Mouse (Mus musculus) frontal cortex, postnatal 10 days (tissue): ENCODE measurements at regions not wholly inside any gene's neighbourhood (a gene's known extent, or its start where the extent isn't known, plus 50 kb on each side); places are given as distances from the start of the nearest gene placed in this dataset.

Experiments
- DNase-seq, 2 experiments: peaks; one replicate each; pipeline ENCODE4 v3.0.0; 2022; ENCODE audit warnings: low spot score in 2 of 2, mixed read lengths in 1 of 2

DNA sequence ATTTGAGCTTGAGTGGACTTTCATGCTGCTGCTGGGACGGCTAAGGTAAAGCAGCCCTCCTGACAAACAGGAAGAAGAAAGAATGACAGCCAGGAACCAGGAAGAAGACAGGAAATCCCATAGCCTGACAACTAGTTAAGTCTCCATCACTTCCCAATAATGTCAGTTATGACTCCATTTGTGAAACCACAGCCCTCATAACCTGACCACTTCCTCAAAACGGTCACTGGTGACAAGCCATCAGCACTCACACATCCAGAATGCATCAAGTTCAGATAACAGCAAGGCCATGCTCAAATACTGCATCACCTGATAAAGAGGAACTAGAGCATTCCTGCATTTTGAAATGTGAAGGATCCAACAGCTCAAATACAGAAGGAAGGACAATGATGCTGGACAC is 288.3 kb downstream of the Zfp706 start:
- no peak for DNase-seq

DNA sequence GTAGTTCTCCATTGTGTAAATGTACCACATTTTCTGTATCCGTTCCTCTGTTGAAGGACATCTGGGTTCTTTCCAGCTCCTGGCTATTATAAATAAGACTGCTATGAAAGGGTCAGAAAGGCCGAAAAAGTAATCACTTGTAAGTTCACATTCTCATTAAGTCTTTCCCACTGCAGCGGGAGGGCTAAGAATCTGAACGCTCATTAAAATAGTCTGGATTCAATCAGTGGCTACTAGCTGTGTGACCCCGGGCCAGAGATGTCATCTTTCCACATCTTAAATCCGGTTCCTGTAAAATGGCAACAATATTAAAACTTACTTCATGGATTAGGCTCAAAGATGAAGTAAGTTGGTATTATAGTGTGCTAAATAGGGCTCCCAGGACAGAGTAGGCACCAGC is 289.7 kb downstream of the Zfp706 start:
- no peak for DNase-seq

DNA sequence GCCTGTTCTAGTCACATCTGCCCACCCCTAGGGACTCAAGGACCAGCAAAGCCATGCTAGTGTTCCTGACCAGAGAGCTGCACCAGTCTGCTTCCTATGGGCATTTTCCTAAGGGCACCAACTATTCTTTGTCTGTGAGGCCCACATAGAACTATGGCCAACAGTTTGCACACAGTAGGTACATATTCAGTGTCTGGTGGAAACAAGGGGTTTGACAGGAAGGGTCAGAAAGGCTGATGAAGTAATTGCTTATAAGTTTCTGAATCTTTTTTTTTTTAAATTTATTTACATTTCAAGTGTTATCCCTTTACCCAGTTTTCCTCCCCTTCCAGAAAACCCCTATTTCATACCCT is 290.9 kb downstream of the Zfp706 start:
- no peak for DNase-seq

DNA sequence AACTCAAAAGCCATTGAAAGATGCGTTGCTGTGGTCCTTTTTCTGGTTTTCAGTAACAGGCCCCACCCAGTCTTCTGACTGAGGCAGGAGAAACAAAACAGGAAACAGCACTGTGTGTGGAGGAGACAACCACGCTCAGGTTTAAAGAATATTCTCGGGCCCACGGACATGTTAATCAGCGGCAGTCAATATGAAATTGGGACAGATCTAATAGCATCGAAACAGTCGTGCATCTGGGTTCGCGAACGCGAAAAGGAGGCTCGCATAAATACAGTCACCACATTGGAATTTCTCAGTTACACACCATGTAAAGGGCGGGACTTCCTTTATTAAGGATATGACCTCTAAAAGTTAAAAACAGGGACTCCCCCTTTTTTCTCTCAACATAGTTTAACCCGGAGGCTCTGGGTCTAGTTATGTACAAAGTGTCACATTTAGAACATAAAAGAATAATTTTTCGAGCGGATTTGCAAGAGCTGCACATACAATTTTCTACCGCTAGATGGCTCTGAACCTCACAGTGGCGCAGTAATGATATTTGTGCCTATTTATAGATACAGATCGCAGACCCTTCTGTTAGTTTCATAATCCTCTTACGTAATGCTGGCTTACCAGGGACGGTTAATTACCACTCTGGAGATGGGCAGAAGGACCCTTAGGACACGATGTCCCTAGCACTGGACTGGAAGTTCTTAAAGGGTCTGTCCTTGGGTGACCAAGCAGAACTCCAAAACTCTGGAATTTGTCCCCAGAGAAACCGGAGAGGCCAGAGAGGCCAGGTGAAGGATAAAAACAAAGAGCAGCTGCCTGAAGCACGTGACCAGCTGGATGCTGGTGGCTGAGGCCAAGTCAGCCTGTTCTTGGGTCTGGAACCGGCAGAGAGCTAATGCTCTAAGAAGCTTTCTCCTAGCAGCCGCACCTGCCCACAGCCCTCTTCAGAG is 291.6 kb downstream of the Zfp706 start:
- peak; percentile 59 to 63 for DNase-seq

DNA sequence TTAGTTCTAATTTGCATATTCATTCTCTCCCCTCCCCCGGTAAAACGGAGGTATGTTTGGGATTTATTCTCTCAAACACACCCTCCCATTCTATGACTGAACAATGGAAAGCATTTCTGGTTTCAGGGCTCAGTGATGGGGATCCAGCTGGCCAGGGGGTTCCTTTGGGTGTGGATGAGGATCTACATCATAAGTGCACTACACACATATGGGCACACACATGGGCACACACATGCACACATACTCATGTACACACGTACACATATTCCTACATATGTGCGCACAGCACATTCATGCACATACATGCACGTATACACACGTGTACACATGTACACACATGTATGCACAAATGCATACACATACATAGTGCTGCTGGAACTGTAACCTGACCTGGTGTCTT is 292.4 kb downstream of the Zfp706 start:
- no peak for DNase-seq

DNA sequence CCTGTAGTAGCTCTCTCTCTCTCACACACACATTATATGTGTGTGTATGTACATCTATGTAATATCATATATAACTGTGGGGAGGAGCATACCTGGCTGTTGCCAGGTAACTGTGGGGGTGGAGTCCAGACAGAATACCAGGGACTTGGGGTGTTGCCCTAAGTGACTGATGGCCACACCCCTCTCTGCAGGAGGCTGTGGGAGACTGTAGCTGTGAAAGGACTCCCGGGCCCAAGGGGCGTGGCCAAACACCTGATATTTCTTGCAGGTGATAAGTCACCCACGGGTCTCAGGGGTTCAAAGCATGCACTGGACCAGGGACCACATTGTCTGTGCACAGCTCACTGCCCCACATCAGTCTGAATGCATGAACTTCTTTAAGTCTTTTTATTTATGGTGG is 297.8 kb downstream of the Zfp706 start:
- DNase-seq, result no peak

DNA sequence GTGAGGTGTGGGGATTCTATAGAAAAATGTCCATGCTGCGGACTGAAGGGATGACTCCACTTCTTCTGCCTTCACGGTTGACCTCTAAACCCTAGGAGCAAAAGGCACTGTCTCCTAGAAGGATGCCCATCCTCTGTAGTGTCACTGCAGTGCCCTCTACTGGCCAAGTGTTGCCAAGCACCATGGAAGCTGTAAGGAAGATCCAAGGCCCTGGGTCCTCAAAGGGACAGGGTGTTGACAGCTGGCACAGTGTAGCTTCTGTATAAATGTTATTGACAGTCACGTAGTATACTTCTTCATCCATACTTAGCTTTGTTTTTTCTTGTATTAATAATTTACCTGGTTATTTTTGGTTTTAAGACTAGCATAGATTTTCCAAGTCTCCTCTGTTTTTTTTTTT is 299.1 kb downstream of the Zfp706 start:
- peak; percentile 27 to 63 for DNase-seq

DNA sequence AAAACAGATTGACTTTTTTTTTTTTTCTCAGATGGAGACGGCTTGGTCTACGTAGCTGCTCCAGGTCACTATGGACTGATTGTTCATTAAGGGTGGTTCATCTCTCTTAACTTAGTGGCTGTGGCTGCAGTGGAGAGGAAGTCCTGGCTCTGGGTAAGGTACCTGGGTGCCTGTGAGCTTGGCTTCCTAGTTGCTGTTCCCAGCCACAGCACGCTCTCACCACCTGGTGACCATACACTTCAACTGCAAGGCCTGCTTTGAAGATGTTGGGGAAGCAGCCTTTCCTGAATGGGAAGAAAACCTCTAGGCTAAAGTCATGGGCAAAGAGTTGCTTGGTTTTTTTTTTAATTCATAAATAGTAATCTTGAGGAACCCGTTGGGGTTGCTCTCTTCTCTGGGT is 301.6 kb downstream of the Zfp706 start:
- DNase-seq, result peak in 1 of 2 experiments; percentile 61

DNA sequence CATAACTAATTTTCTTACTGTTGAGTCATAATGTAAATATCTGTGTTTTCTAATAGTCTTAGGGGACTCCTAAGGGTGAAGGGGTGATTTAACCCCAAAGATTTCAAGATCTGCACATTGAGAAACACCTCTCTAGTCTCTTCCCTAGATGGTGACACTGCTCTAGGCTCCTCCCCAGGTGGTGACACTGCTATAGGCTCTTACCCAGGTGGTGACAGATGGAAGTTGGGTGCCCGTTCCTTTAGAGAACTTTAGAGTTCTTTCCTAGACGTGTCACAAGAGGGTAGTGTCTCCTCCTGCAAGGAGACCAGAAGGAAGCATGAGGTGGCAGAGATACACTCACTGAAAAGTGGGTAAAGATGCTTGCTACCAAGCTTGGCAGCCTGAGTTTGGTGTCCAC is 302.2 kb downstream of the Zfp706 start:
- DNase-seq, result no peak

DNA sequence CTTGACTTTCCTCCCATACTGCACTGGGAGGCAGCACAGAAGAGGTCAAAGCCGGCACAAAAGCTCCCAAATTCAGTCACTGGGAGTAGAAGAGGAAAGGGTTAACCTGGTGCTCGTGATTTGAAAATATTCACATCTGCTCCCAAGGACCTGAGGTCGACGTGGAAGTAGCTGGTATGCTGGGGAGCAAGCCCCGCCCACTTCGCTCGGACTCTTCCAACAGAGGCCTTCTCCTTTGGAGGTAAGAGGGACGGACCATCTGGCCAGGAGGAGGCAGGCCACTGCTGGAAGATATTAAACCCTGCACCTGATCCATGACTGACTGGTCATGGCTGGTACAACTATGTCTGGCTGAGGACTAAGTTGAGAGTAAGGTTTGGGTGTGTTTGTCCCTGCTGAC is 305.7 kb downstream of the Zfp706 start:
- DNase-seq, result no peak

DNA sequence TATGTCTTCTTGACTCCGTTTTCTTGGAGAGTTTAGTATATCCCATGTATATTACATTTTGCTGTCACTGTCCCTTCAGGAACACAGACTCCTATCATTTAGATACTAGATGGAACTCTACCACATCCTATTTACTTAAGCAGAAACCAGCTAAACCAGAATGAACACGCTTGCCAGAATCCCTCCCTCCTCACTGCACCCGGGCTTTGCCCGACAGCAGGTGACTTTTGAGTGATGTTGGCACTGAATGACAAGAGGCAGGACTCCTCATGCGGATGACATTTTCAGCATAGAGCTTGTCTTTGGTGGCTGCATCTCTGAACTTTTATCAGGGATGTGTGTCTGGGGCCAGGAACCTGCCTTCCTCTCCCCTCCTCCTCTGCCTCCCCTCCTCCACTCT is 307.4 kb downstream of the Zfp706 start:
- DNase-seq, result no peak

DNA sequence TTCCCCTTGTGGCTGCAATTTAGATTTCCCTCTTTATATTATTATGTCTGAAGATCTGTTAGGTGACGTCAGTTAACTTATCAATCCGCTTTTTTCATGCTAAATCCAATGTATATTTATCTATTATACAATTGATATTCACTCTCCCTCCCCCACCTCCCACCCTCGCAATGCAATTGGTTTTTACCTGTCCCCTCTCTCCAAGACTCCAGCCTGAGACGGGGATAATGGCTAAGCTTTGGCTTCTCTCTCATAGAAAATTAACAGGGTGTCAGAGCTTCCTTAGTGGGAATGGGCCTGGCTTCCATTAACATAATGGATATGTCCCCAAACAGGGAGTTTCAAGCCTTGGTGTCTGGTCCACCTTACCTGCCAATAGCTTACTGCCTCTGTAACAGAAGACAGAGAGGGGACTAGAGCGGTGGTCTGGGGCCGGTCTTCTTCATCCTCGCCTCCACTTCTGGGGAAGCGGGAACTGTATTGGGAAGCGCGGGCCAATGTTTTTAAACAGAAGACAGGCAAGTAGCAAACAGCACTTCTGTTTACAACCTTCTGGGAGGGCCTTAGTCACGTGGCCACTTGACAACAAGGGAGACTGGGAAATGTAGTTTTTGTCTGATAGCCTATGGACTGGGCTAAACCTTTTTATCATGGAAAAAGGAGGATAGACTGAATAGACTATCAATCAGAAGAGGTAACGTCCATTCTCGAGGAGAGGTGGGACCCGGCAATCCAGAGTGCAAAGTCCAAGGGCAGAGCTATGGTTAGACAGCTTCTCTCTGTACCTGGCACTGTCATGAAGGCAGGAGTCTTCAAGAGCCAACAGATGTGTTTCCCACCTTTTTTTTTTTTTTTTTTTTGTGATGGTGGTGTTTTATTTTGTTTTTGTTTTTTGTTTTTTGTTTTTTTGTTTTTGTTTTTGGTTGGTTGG is 312.1 kb downstream of the Zfp706 start:
- DNase-seq, result no peak

DNA sequence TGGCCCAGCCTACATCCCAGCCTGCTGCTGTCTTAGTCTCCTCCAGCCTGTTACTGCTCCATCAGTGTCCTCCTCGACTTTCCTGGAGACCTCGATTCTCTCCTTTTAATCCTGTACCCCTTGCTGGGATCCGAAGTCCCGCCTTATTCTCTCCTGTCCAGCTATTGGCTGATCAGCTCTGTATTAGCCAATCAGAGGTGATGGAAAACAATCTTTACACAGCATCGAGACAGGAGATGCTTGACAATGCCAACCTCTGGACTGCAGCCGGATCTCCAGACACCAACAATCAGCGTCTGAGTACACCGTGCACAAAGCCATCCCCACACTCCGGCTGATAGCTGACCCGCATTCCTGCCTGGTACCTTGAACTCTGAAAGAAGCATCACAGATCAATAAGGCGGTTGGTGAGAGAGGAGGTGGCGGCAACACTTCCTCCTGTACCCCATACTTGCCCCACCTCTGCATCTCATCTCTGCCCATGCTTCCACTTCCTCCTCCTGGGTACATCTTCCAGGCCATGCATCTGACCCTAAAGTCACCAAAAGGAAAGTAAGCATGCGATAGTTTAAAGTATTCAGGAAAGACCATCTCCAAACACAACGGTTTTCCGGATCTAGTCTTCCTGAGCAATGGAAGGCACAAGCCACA is 316.4 kb downstream of the Zfp706 start:
- no peak for DNase-seq

DNA sequence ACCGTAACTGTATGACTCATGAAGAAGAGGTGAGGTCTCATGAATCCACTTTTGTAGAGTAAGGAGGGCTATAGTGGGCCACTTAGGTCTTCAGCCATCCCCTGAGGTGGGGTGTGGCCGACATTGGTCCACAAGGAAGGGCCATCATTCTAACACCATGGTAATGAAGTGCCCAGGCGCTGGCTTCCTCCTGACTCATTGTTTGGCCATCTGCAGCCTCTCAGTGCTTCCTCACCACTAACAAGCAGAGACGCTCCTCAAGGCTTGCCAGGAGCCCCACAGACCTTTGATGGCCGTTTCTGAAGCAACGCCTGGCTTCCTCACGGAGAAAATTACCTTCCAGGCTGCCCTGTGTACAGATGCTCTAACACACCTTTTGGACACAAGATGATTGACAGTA is 317.7 kb downstream of the Zfp706 start:
- no peak for DNase-seq

DNA sequence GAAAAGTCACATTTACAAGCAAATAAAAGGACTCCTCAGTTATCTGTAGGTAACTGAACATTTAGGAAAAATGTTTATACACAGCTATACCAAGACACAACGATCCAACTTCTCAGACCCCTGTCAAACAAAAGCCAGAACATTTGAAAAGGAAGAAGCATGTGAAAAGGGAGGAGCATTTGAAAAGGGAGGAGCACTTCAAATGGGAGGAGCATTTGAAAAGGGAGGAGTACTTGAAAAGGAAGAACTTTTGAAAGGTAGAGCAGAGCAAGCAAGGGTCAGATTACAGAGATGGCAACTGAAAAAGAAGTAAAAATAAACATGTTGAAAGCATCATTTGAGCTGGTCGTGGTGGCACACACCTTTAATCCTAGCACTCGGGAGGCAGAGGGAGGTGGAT is 318.3 kb downstream of the Zfp706 start:
- DNase-seq, result no peak

DNA sequence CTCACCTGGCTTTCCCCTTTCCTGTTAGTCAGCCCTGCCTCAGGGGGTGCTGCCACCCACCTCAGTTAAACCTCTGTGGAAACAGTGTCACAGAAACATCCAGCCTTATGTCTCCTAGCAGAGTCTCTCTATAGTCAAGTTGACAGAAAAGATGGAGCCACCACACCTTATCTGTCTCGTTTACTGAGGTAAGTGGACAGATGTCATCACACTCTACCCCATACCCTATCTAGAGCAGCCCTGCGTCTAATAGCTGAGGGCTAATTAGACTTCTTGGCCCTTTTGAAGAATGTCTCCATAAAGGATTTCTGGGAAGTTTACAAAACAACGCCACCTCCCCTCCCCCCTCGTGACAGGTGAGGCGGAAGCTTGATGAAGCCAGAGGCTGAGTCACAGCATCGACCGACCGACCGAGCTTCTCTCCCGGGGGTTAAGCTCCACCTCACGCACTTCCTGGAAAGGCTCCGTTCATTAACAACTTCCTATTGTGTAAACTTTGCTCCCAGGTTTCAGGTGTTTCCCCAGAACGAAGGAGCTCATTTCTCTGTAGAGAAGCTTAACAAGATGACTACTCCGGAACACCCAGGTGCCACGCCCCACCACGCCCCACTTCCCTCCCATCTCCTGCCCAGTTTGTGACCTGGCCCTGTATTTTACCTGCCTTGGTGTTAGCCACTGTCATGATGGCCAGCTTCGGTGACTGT is 319.4 kb downstream of the Zfp706 start:
- DNase-seq, result no peak

DNA sequence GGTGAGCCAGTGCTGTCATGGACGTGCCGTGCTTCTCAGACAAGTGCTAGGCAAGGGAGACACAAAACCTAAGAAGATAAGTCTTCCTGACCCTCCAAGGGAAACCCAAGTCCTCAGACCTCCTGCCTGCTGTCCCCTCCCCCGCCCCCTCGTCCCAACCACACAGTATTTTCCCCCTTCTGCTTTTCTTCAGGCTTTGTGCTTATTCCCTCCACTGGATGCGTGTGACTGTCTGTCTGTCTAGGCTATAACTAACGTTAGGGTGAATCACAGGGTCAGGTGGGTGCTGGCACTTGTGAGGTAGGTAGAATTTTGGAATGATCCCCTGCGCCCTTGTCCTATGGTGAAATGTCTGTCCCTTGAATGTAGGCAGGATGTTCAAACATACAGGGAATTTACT is 322.9 kb downstream of the Zfp706 start:
- DNase-seq, result no peak

DNA sequence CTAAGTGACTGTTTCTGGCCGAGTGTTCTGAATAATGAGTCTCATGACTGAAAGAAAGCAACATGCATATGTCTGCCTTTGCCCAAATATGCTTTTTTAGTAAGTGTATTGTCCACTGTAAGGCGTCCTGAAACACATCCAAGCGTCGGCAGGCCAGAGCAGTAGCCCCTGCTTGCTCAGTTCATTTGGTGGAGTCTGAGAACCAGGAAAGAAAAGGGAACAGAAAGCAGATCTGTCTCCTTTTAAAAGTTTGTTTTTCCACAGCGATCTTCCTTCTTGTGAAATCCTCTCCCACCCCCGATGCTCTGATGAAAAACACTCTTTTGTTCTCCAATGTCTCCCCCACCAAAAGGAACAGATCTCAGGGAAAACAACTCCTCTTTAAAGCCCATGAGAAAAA is 324.7 kb downstream of the Zfp706 start:
- no peak for DNase-seq

DNA sequence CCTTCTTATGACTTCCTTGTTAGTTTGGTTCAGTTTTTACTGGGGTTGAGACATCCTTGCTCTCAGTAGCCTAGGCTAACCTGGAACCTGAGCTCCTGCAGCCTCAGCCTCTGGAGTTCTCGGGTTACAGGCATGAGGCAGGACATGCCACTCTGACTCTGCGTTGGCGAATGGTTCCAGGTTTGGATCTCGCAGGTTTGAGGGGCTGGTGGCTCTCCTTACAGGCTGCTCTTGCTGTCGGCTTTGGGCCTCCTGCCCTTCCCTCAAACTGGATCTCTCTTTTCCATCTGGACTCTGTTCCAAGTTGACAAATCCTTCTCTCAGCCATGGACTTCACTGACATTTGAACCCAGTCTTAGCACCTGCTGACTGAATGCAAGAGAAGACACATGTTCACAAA is 325.4 kb downstream of the Zfp706 start:
- no peak for DNase-seq

DNA sequence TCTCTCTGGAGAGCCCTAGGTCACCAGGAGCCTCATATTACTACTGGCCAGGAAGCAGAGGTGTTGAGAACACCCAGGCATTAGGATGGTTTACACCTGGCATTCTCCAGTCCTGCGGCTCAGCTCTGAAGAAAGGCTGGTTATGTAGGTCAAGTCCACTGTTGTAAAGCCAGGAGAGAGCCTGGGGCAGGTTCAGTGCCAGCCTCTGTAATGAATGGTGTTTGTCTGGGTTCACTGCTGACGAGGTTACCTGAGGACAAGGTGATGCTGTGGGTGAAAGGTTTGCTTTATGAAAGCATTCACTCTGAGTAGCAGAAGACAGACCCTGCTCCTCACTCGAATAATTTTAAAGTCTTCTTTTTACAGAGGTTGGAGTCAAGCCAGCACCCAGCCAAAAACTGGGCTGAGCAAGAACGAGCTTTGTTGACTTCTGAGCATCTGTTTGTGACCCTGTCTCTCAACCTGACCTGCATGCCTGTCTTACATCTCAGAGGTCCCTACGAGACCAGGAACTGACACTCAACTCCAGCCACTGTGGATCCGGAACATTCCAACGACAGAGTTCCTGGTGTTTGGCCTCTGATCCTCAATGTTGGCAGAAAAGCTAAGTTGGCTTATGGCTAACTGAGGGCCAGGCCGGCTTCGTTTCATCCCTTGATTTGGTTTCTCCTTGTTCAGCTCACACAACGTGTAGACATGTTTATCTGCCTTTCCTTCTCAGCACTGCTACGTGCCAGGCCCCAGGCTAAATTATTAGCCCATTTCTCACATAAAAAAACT is 327.0 kb downstream of the Zfp706 start:
- no peak for DNase-seq

DNA sequence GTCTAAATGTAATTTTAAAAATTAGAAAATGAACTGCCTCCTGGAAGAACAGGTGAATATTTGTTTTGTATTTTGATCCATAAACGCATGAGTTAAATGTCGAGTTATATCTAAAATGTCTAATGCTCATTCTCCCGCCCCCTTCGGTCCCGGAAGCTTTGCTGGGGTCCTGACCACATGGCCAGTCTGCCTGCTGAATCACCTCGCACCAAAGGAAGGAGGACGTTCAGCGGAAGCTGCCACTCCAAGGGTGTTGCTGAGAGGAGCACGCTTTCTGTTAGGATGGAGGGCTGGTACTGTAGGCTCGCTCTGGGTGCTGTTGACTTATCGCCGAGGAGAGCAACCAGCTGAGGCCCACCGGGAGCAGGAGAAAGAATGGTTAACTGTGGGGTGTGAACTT is 328.0 kb downstream of the Zfp706 start:
- no peak for DNase-seq
